Mouse (Mus musculus) macrophage (primary cell): ENCODE results near the gene Cops7b. TPM values are rescaled to one million over a fixed set of nuclear protein-coding genes. Genes with fewer than 3 reads are reported as not detected.

Experiments used
- H3K27ac ChIP-seq: fragments of 350-480 bp; formaldehyde crosslinking; 2 replicates; pipeline ENCODE4 v1.9.0; 2021
- H3K36me3 ChIP-seq: fragments of 350-480 bp; formaldehyde crosslinking; 2 replicates; pipeline ENCODE4 v1.9.0; 2021; ENCODE audit errors: inconsistent target
- H3K4me3 ChIP-seq: fragments of 350-480 bp; formaldehyde crosslinking; 2 replicates; pipeline ENCODE4 v1.9.0; 2021; ENCODE audit errors: inconsistent target
- H3K79me2 ChIP-seq: fragments of 350-480 bp; formaldehyde crosslinking; 2 replicates; pipeline ENCODE4 v1.9.0; 2021; ENCODE audit errors: inconsistent target
- WGBS: methylation state at CpG from one replicate; pipeline ENCODE4 v1.1.7; 2026; ENCODE audit warnings: inconsistent platforms; ENCODE audit not compliant: missing documents; 5-methylcytosine and 5-hydroxymethylcytosine counted together
- polyA plus RNA-seq: library from polyadenylated mRNA; stranded (reverse); fragments of 250-400 nt; gene quantifications from 3 replicates; pipeline ENCODE4 v1.2.4, GENCODE M21; 2018; ENCODE audit warnings: inconsistent platforms

The Cops7b gene
- polyA plus RNA-seq, 1 experiment from 2014 or later: 8.6 TPM

DNA sequence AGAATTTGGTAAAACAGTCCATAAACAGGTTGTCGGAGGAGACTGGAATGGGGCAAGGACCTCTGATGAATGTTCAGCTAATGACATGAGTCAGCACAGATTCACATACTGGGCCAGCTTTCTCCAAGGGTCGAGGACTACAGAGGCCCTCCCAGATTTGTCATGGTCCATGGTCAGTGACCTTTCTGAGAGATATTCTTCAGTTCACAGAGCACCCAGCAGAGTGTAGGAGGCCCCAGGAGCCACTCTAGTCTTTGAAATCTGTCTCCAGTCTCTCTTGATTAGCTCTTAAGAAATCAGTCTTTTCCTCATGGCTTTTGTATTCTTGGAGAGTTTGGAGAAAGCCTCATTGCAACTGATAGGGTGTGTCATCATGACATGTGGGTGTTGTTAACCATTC is 39.6 kb downstream of the Cops7b start:
- WGBS: 81% methylated on average over 2 of the region's 2 CpGs
- Histone ChIP-seq H3K36me3 (no peaks in the 10 kb centered on the region), H3K4me3 (no peak overlapping the region), H3K27ac (no peak overlapping the region), H3K79me2 (no peaks in the 10 kb centered on the region)

DNA sequence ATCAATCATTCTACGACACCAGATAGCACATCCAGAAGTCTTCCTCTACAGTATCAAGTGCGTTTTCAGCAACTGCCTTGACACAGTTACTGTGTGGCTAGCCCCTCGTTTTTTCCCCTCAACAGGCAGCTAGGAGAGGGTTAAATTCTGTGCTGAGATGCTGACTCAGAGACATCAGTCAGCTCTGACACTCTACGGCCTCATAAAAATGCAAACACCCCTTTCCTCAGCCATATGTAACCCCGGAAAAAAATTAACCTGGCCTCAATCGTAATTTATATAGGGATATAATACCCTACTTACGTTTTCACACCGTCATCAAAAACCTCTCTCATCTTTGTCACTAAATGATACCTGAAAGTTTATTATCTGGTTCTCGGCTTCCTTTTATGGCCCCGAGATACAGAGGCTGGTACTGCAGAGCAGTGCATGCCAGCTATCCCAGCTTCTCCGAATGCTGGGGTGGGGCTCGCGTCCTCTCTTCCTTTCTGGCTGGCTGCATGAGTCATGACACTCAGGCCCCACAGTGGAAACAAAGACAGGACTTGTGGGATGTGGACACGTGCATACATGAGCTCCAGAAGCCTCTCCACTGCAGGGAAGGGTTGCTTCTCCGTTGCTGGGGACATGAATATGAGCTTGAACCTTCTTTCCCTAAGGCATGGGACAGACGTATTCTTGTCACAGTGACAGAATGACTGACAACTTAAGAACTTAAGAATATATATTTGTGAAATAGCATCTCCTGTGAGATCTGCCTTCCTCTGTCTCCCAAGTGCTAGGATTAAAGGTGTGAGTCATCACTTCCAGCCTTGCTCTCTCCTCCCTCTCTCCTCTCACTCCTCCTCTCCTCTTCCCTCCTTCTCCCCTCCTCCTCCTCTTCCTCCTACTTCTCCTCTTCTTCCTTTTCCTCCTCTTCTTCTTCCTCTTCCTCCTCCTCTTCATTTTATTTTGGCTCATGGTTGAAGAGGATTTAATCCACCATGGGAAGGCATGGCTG is 40.6 kb downstream of the Cops7b start:
- Histone ChIP-seq H3K79me2 (no peaks in the 10 kb centered on the region), H3K36me3 (no peaks in the 10 kb centered on the region), H3K27ac (no peak overlapping the region), H3K4me3 (no peak overlapping the region)
- 61% methylated on average over 16 of the region's 16 CpGs for WGBS

DNA sequence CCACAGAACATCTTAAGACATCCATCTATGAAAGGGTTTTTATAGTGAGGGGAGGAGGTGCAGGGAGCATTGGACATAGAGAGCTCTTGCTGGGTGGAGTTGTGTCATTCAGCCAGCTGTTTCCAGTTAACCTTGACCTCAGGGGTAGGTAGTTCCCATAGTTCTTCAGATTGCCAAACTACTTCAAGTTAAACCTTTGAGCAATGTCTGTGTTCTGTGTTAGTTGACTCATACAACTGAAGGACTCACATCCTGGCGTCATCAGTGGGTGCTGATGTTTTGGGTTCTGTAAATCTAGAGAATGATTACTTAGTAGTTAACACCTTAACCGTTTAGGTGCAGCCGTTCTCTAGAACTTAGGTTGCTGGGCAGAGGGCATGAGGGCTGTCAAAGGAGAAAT is 45.6 kb downstream of the Cops7b start:
- Histone ChIP-seq H3K4me3 (no peak overlapping the region), H3K27ac (no peak overlapping the region), H3K36me3 (no peaks in the 10 kb centered on the region), H3K79me2 (no peaks in the 10 kb centered on the region)
- 80% methylated on average over 3 of the region's 3 CpGs for WGBS

GRCm38 (mm10) chr1:86629936-86630335 is 47.2 kb downstream of the Cops7b start:
- H3K79me2 ChIP-seq: no peaks in the 10 kb centered on the region
- no peaks in the 10 kb centered on the region for H3K36me3 ChIP-seq
- 83% methylated on average over 4 of the region's 4 CpGs for WGBS
- H3K27ac ChIP-seq: no peak overlapping the region
- no peak overlapping the region for H3K4me3 ChIP-seq

- Histone ChIP-seq H3K36me3 (no peaks in the 10 kb centered on the region), H3K79me2 (no peaks in the 10 kb centered on the region), H3K27ac (no peak overlapping the region), H3K4me3 (no peak overlapping the region)
- 74% methylated on average over 4 of the region's 4 CpGs for WGBS
These were observed 47.8 kb downstream of the Cops7b start for GRCm38 (mm10) chr1:86630527-86630926.

- Histone ChIP-seq H3K79me2 (no peaks in the 10 kb centered on the region), H3K36me3 (no peaks in the 10 kb centered on the region), H3K27ac (no peak overlapping the region), H3K4me3 (no peak overlapping the region)
- WGBS: 68% methylated on average over 6 of the region's 6 CpGs
These were observed 50.2 kb downstream of the Cops7b start for GRCm38 (mm10) chr1:86632732-86633380.

- no peaks in the 10 kb centered on the region for H3K79me2 ChIP-seq
- no peak overlapping the region for H3K4me3 ChIP-seq
- H3K36me3 ChIP-seq: no peaks in the 10 kb centered on the region
- no peak overlapping the region for H3K27ac ChIP-seq
- 76% methylated on average over 3 of the region's 3 CpGs for WGBS
These were observed 50.7 kb downstream of the Cops7b start for GRCm38 (mm10) chr1:86633434-86633833.

DNA sequence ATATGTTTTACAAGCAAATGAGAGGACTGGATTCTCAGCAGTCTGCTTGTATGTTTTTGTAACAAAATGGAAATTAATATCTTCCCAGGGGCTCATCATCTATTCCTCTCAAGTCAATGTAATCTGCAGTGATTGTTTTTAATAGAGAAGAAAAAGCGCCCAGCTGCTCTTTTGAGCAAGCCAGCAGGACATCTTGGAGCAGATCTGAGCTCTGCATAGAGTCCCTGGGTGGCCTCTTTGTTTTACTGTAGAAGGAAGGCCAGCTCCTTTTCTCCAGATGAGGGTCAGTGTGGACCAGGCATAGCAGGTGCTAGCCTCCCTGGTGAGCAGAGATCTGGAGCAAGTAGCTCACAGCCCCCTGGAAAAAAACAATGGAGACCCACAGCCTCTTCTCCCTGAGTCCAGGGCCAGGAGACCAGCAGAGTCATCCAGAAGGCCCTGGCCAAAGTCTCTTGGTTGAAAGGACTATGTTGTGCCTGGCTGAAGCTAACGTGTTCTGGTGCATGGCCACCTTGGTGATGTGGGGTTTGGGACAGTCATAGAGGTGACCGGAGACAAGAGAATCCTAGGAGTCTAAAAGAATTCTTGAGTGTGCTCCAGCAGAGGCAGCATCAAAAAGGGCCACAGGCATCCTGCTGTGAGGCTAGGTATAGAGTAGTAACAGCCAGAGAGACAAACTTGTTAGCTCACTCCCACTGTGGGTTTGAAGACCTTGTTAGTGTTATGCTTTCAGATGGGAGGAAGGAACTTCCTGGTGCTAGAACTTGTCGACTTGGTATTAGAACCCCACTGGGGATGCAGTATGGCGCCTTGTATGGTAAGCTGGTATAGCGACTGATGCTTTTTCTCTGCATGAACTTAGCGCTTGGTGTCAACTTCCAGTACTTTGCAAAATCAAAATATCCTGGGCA is 51.4 kb downstream of the Cops7b start:
- Histone ChIP-seq H3K36me3 (no peaks in the 10 kb centered on the region), H3K4me3 (no peak overlapping the region), H3K79me2 (no peaks in the 10 kb centered on the region), H3K27ac (no peak overlapping the region)
- WGBS: 89% methylated on average over 7 of the region's 7 CpGs

- H3K27ac ChIP-seq: no peak overlapping the region
- 88% methylated on average over 5 of the region's 6 CpGs for WGBS
- H3K4me3 ChIP-seq: no peak overlapping the region
These were observed 52.2 kb downstream of the Cops7b start for GRCm38 (mm10) chr1:86634751-86635359.

GRCm38 (mm10) chr1:86643101-86643809 is 60.6 kb downstream of the Cops7b start:
- H3K36me3 ChIP-seq: no peaks in the 10 kb centered on the region
- 27% methylated on average over 13 of the region's 13 CpGs for WGBS
- no peak overlapping the region for H3K27ac ChIP-seq
- no peaks in the 10 kb centered on the region for H3K79me2 ChIP-seq
- no peak overlapping the region for H3K4me3 ChIP-seq

More at GRCm38 (mm10) chr1:86634751-86635359, 52.2 kb downstream of the Cops7b start:
- no peaks in the 10 kb centered on the region for H3K36me3 ChIP-seq
- no peaks in the 10 kb centered on the region for H3K79me2 ChIP-seq

DNA sequence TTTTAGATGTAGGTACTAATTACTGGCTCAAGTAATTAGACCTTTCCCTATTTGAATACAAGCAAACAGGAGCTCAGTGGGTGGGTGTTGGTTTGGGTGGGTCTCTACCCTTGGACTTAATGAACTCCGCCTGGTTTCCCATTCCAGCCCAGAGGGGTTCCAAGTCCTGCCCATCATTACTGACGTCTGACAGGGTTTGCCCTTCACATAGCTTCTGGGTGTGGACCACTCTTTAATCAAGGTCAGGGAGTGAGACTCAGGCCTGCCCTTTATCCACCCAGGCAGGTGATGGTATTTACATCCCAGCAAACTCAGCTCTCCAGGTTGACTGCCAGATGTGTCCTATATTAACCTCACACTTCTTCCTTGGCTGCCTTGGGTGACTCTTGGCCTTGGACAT is 64.8 kb downstream of the Cops7b start:
- Histone ChIP-seq H3K79me2 (no peaks in the 10 kb centered on the region), H3K27ac (no peak overlapping the region)

DNA sequence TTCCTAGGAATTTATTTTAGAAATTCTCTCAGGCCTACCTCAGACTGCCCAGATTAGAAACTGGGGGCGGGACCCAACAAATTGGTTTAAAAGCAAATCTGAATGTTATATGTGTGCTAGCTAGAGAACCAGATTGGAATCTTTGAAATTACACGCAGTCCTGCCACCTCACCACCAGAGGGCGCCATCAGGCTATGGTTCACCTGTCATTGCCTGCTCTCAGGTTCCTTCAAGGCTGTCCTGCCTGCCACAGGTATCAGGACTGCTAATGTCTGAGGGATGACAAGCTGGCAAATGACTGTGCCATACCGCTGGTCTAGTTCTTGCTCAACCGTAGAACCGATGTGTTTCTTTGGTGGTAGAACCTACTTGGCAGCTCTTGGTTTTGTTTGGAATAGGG is 67.6 kb downstream of the Cops7b start:
- H3K27ac ChIP-seq: no peak overlapping the region
- no peaks in the 10 kb centered on the region for H3K79me2 ChIP-seq
- H3K36me3 ChIP-seq: no peaks in the 10 kb centered on the region
- WGBS: 15% methylated on average over 6 of the region's 6 CpGs
- no peak overlapping the region for H3K4me3 ChIP-seq

More for the DNA sequence above, 64.8 kb downstream of the Cops7b start:
- WGBS: 95% methylated on average over 2 of the region's 2 CpGs
- H3K36me3 ChIP-seq: no peaks in the 10 kb centered on the region
- H3K4me3 ChIP-seq: no peak overlapping the region

DNA sequence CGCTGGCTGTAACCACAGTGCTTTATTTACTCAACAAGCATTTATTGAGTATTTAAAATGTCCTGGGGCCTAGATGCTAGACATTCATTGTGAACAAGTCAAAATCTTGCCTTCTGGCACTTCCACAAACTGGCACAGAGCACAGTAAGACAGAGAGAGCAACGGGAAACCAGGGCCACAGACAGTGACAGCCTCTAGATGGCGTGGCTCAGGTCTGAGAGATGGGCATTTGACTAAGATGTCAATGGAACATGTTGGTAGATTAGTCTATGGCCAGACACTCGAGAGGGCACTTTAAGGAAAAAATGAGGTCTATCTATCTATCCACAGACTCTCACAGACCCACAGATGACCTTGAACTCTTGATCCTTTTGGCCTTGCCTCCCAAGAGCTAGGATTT is 70.0 kb downstream of the Cops7b start:
- Histone ChIP-seq H3K79me2 (no peaks in the 10 kb centered on the region), H3K27ac (no peak overlapping the region), H3K4me3 (no peak overlapping the region), H3K36me3 (no peaks in the 10 kb centered on the region)
- 56% methylated on average over 4 of the region's 4 CpGs for WGBS
